Mouse (Mus musculus) heart, embryonic 12.5 days (tissue): ENCODE data around the gene Zc3h4. TPM values are rescaled to one million over a fixed set of nuclear protein-coding genes. Genes with fewer than 3 reads are reported as not detected.

ENCODE experiments used
- ATAC-seq: fragments of 200-750 bp; cut with Nextera tagmentation; 2 replicates; pipeline ENCODE4 v1.8.0; 2017; ENCODE audit warnings: moderate TSS enrichment, moderate library complexity; ENCODE audit not compliant: insufficient number of reproducible peaks, low FRiP score
- H3K27ac ChIP-seq: fragments of 300-500 bp; sonication (generic); 2 replicates; pipeline ENCODE4 v1.5.1; 2016; ENCODE audit warnings: mild to moderate bottlenecking, moderate library complexity; ENCODE audit not compliant: poor library complexity, severe bottlenecking
- H3K27me3 ChIP-seq: fragments of 300-500 bp; sonication (generic); replicated peaks from 2 replicates; pipeline ENCODE4 v1.6.1; 2016; ENCODE audit warnings: mild to moderate bottlenecking, moderate library complexity
- H3K36me3 ChIP-seq: fragments of 300-500 bp; sonication (generic); 2 replicates; pipeline ENCODE4 v1.6.1; 2016; ENCODE audit warnings: mild to moderate bottlenecking, moderate library complexity
- H3K4me1 ChIP-seq: fragments of 300-500 bp; sonication (generic); replicated peaks from 2 replicates; pipeline ENCODE4 v1.6.1; 2016; ENCODE audit warnings: mild to moderate bottlenecking
- H3K4me2 ChIP-seq: fragments of 300-500 bp; sonication (generic); 2 replicates; pipeline ENCODE4 v1.6.1; 2016; ENCODE audit warnings: mild to moderate bottlenecking, moderate library complexity
- H3K4me3 ChIP-seq: fragments of 300-500 bp; sonication (generic); 2 replicates; pipeline ENCODE4 v1.5.1; 2016; ENCODE audit warnings: mild to moderate bottlenecking
- H3K9ac ChIP-seq: fragments of 300-500 bp; sonication (generic); 2 replicates; pipeline ENCODE4 v1.6.1; 2016; ENCODE audit warnings: mild to moderate bottlenecking, moderate library complexity
- H3K9me3 ChIP-seq: fragments of 300-500 bp; sonication (generic); replicated peaks from 2 replicates; pipeline ENCODE4 v1.6.1; 2016; ENCODE audit warnings: mild to moderate bottlenecking, moderate library complexity
- WGBS: fragments of 180-500 bp; shearing (Covaris S2); methylation state at CpG from one replicate; pipeline ENCODE4 v1.1.7; 2016; 5-methylcytosine and 5-hydroxymethylcytosine counted together
- polyA plus RNA-seq: library from polyadenylated mRNA; unstranded; fragments of >200 nt; fragmentation: Nextera tagmentation; extraction: Ambion mirVana; gene quantifications from 2 replicates; pipeline ENCODE4 v1.2.1, GENCODE M21; 2016

Zc3h4 gene
- polyA plus RNA-seq, 1 experiment from 2014 or later: 14.3 TPM

DNA sequence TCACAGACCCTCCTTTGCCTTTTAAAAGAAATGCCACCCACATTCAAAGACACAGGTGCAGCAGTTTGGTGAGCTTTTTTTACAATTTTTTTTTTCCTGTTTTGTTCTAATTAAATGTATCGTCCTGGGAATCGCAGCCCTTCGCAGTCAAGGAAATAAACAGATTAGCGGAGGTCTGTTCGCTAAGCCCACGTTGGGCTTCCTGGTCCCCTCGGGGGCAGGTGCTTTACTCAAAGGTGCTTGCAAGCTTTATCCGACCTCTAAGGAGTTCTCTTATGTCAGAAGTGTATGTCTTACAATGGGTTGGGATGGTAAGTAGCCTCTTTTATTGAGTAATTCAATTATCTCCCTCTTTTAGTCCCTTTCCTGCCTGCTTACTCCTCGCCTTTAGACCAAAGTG lies 1.7 kb downstream of the Zc3h4 start:
- Histone ChIP-seq H3K9ac (peak overlapping the region; percentile 96), H3K4me1 (peaks cover 44% of the 10 kb centered on the region), H3K9me3 (no peaks in the 10 kb centered on the region), H3K36me3 (peaks cover 6% of the 10 kb centered on the region; the same call in 1 of the 2 replicates), H3K27me3 (no peaks in the 10 kb centered on the region), H3K4me3 (peak overlapping the region; percentile 77), H3K4me2 (peak overlapping the region; percentile 91), H3K27ac (peak overlapping the region; percentile 100)
- WGBS: 1% methylated on average over 9 of the region's 9 CpGs
- no peak for ATAC-seq

DNA sequence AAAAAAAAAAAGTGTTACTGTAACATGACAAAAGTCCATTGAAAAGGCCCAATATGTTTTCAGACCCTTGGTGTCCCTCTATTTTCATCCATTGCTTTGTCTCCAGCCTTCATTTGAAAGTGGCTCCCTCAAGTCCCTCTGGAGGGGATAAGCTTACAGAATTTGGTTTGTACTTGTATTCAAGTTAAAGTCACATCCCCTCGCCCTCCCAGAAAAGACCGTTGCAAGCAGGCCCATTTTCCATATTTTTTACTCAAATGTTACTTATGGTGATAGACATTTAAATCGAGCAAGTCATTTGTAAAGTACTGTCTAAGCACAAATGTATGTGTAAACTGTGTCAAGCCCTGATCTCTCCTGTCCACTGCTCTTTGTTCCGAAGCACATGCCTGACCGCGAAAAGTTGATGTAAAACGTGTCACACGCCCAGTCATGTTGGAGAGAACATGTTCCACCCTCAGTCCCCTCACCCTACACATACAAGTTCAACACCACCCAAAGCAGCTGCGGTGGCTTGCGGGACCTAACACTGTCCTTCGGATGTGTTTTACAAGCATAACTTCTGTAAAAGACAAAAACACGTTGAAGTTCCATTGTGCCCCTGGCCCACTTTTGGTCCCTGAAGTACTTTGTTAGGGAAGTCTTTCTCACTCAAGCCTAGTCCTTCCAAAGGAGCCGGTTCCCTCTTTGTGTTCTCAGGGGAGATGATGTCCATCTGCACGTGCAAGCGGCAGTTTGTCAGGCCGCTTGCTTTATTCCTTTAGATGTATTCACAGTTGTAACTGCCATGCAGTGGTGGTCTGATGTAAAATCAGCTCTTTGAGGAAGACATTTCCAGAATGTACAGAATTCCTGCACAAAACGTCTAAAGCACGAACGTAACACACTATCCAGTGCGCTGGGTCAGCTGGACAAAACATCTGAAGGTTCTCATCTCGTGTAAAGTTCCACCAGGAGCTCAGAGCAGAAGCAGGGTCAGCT lies 2.5 kb downstream of the Zc3h4 start:
- H3K27ac ChIP-seq: peak overlapping the region; percentile 100
- H3K27me3 ChIP-seq: no peaks in the 10 kb centered on the region
- peak overlapping the region; percentile 96 for H3K9ac ChIP-seq
- peaks cover 47% of the 10 kb centered on the region for H3K4me1 ChIP-seq
- H3K36me3 ChIP-seq: peaks cover 7% of the 10 kb centered on the region; the same call in 1 of the 2 replicates
- H3K4me2 ChIP-seq: peak overlapping the region; percentile 91
- no peak for ATAC-seq
- H3K4me3 ChIP-seq: peak overlapping the region; percentile 77
- 40% methylated on average over 21 of the region's 21 CpGs for WGBS
- no peaks in the 10 kb centered on the region for H3K9me3 ChIP-seq

DNA sequence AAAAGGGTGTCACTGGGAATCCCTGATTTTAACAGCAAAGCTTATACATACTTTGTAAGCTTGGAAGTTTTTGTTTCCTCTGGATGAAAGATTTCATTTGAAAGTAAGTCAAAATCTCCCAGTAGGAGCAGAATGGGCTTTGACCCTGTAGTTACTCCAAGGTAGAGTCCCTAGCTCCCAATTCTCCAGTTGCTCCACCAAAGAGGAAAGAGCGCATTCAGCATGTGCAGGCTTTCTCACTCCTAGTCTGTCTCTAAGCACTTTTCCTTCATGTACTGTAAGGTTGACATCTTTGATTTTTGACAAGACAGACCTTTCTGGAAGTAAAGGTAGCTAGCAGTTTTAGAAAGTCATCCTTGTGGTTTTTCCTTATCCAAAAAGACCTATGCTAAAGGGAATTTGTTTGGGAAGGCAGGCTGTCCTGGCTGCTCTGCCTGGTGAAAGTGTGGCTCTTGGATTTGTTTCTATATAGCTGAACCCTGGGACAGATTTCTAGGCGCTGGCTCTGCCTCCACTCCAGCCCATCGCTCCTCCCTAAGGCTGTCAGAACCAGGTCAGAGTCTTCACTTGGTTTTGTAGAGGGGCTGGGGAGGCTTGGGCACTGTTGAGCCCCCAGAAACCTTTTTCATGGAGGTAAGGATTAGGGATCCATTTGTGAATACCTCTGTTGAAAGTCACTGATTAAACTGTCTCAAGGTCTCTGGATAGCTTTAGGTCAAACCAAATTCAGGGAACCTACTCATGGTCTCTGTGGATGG lies 3.8 kb downstream of the Zc3h4 start:
- WGBS: 65% methylated on average over 3 of the region's 3 CpGs
- ATAC-seq: no peak
- Histone ChIP-seq H3K27me3 (no peaks in the 10 kb centered on the region), H3K9ac (peak overlapping the region; percentile 42), H3K4me3 (no peak overlapping the region), H3K9me3 (no peaks in the 10 kb centered on the region), H3K4me2 (peak overlapping the region; percentile 52), H3K27ac (peak overlapping the region; percentile 94), H3K4me1 (peaks cover 40% of the 10 kb centered on the region), H3K36me3 (peaks cover 7% of the 10 kb centered on the region; the same call in 1 of the 2 replicates)

DNA sequence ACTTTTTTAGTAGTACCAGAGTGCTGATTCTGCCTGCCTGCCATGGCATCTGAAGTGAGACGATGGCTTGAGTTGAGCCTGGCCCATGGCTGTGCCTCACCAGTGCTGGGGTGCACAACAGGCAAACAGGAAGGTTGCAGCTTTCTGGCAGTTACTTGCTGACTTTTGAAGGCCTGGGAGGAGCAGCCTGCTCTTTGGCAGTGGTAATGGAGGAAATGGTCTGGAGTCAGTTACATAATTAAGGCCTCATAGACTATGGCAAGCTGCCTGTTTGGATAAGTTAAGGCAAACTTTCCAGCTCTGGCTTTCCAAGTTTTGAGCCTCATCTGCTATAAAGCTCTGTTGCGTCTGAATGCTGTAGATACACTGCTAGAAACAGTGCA lies 4.4 kb downstream of the Zc3h4 start:
- 44% methylated on average over 2 of the region's 2 CpGs for WGBS
- peaks cover 7% of the 10 kb centered on the region; the same call in 1 of the 2 replicates for H3K36me3 ChIP-seq
- H3K9me3 ChIP-seq: no peaks in the 10 kb centered on the region
- H3K4me3 ChIP-seq: no peak overlapping the region
- no peak for ATAC-seq
- no peaks in the 10 kb centered on the region for H3K27me3 ChIP-seq
- peaks cover 40% of the 10 kb centered on the region for H3K4me1 ChIP-seq
- peak overlapping the region; percentile 94 for H3K27ac ChIP-seq
- H3K9ac ChIP-seq: peak overlapping the region; percentile 42
- H3K4me2 ChIP-seq: peak overlapping the region; percentile 52

DNA sequence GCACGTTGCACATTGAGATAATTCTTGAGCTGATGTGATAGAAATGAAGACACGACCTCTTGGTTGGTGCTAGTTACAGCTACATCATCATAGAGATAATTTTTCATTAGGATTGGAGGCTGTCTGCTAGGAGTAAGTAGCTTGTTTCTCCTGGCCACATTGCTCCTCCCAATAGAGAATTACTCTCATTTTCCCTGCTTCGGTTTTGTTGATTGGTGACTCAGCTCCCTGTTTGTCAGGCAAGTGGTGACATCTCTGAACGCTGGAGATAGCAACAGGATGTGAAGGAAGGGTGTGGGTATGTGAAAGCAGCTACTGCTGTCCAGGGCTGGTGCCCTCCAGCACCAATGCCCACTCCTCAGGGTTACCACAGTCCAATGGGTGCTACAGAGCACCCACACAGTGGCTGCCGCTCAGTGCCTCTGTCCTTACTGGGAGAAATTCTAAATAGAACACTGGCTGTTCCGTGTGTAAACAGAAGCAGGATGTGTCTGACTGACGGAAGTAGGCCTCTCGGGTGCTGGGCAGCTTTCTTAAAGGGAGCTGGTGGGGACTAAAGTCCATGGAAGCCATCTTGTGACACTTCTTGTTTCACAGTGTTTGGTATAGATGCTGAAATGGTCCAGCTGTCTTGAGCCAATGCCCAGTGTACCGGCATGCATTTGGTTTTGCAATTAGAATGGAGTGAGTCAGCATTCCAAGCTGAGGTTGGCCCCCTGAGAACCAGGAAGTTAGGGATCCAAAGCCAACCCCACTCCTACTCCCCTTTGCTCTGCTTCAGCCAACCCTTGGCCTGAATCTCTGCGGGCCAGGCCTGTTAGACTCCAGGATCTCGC lies 5.0 kb downstream of the Zc3h4 start:
- 26% methylated on average over 11 of the region's 11 CpGs for WGBS
- H3K9ac ChIP-seq: peak overlapping the region; percentile 42; the same call in 1 of the 2 replicates
- ATAC-seq: peak; percentile 75
- H3K9me3 ChIP-seq: no peaks in the 10 kb centered on the region
- H3K4me2 ChIP-seq: peak overlapping the region; percentile 52
- no peaks in the 10 kb centered on the region for H3K27me3 ChIP-seq
- peaks cover 7% of the 10 kb centered on the region; the same call in 1 of the 2 replicates for H3K36me3 ChIP-seq
- peaks cover 42% of the 10 kb centered on the region for H3K4me1 ChIP-seq
- H3K27ac ChIP-seq: peak overlapping the region; percentile 94
- H3K4me3 ChIP-seq: peak overlapping the region; percentile 7; the same call in 1 of the 2 replicates

DNA sequence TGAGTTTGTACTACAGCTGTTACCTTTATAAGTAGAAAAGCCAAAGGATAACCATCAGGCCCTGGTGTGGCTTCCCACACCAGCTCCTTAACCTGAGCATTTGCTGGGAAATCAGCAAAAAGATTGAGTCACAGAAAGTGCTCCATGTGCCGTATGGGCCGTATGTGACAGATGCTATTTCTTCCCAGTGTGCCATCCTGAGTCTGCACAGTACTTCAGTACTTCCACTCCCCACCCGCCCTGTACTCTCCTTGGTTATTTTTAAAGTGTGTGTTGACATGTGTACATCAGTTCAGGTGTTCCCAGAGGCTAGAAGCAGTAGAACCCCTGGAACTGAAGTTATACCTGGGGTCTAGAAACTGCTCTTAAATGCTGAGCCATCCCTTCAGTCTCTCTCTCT lies 6.3 kb downstream of the Zc3h4 start:
- 76% methylated on average over 3 of the region's 3 CpGs for WGBS
- no peak overlapping the region for H3K9ac ChIP-seq
- H3K4me3 ChIP-seq: no peak overlapping the region
- no peak overlapping the region for H3K4me2 ChIP-seq
- peaks cover 7% of the 10 kb centered on the region; the same call in 1 of the 2 replicates for H3K36me3 ChIP-seq
- no peak overlapping the region for H3K27ac ChIP-seq
- H3K4me1 ChIP-seq: peaks cover 54% of the 10 kb centered on the region
- ATAC-seq: no peak
- H3K9me3 ChIP-seq: no peaks in the 10 kb centered on the region
- no peaks in the 10 kb centered on the region for H3K27me3 ChIP-seq

DNA sequence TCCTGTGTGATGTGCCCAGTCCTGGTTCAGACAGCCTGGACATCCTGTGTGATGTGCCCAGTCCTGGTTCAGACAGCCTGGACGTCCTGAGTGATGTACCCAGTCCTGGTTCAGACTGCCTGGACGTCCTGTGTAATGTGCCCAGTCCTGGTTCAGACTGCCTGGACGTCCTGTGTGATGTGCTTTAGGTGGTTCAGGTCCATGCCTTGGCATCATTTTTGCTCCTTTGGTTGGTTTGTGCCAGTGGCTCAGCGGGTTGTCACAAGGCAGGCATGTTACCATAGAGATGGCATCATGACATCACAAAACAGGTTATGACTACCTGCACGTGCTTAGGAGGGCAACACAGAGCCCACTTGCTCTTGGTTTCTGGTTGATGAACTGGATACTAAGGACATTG lies 10.4 kb downstream of the Zc3h4 start:
- Histone ChIP-seq H3K36me3 (peaks cover 16% of the 10 kb centered on the region; the same call in 1 of the 2 replicates), H3K27ac (peak overlapping the region; percentile 81), H3K4me3 (no peak overlapping the region), H3K27me3 (no peaks in the 10 kb centered on the region), H3K4me2 (no peak overlapping the region), H3K9me3 (no peaks in the 10 kb centered on the region), H3K4me1 (peaks cover 43% of the 10 kb centered on the region), H3K9ac (no peak overlapping the region)
- WGBS: 85% methylated on average over 5 of the region's 5 CpGs
- no peak for ATAC-seq

DNA sequence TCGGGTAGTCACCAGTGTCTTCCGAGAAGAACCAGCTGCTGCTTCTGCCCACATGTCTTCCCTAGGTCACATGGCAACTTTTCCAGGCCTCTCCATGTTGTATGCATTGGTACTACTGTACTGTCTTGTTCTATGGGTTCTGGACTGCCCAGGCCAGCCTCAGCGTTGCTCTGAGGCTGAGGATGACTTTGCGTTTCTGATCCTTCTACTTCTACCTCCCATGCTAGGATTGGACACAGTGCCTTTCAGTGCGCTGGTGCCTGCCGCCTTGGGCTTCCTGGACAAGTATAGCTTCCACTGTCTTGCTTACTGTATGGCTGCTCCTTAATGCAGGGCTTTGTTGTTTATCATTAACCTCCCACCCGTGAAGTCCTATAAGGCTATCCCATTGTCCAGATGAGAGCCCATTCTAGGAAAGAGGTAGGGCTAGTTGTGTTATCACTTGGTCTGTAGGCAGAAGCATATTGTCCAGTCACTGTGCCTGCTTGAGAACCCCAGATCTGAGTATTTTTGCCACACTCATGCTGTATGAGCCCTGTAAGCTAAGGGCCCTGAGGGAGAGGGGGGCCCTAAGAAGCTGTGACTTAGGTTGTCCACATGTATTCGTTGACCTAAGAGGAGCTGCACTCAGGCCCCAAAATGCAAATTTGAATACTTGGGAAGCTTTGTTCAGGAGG lies 11.6 kb downstream of the Zc3h4 start:
- peak; percentile 87 for ATAC-seq
- Histone ChIP-seq H3K9me3 (no peaks in the 10 kb centered on the region), H3K27ac (peak overlapping the region; percentile 81), H3K4me1 (peaks cover 46% of the 10 kb centered on the region), H3K4me2 (no peak overlapping the region), H3K4me3 (no peak overlapping the region), H3K36me3 (peaks cover 22% of the 10 kb centered on the region), H3K9ac (no peak overlapping the region; the same call in 1 of the 2 replicates), H3K27me3 (no peaks in the 10 kb centered on the region)
- WGBS: 79% methylated on average over 8 of the region's 8 CpGs

DNA sequence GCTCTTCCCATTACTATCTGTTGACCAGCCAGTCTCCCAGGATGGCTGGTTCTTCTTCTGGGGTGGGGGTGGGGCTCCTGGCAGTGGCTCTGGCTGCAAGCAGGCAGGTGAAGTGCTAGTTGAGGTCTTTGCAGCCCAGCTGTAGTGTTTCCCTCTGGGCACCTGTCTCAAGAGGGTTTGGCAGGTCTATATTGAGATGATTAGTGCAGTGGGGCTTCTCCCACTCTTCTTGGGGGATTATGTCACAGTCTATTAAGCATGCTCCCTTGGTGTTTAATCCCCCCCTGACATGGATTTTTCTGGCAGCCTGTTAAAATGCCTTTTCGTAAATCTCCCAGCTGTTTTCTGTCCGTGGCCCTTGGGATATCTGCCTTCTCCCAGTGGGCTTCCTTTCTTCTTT lies 12.2 kb downstream of the Zc3h4 start:
- Histone ChIP-seq H3K27ac (peak overlapping the region; percentile 50), H3K4me3 (no peak overlapping the region), H3K36me3 (peaks cover 27% of the 10 kb centered on the region), H3K9me3 (no peaks in the 10 kb centered on the region), H3K27me3 (no peaks in the 10 kb centered on the region), H3K4me2 (no peak overlapping the region), H3K9ac (no peak overlapping the region), H3K4me1 (peaks cover 43% of the 10 kb centered on the region)
- WGBS: 80% methylated on average over 2 of the region's 2 CpGs
- ATAC-seq: peak; percentile 27; the same call in 1 of the 2 replicates

DNA sequence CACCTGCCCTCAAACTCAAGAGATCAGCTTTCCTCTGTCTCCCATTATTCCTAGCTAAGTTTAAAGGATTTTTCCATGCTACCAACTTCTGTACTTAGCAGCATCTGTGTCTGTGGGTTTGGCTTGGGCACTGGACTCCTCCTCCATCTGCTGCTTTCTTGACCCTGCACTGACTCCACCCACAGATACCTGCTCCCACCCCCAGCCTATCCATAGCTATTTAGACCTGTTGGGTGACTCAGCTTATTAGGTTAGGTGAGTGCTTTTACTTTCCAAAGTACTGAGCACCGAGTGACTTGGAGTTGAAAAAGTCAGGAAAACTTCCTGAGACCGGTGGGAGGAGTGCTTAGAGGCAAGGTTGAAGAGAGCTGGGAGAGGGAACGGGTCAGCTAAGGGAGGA lies 14.7 kb downstream of the Zc3h4 start:
- Histone ChIP-seq H3K4me1 (peaks cover 43% of the 10 kb centered on the region), H3K36me3 (peaks cover 50% of the 10 kb centered on the region), H3K4me3 (no peak overlapping the region), H3K27ac (0 out of 2 replicates have a peak overlapping the region, but pooled peaks have one; percentile 14), H3K9ac (0 out of 2 replicates have a peak overlapping the region, but pooled peaks have one; percentile 2), H3K9me3 (no peaks in the 10 kb centered on the region), H3K27me3 (no peaks in the 10 kb centered on the region), H3K4me2 (no peak overlapping the region)
- WGBS: 69% methylated on average over 3 of the region's 3 CpGs
- ATAC-seq: peak; percentile 82
